Mouse (Mus musculus): ENCODE results near the gene Gm4881.

DNA sequence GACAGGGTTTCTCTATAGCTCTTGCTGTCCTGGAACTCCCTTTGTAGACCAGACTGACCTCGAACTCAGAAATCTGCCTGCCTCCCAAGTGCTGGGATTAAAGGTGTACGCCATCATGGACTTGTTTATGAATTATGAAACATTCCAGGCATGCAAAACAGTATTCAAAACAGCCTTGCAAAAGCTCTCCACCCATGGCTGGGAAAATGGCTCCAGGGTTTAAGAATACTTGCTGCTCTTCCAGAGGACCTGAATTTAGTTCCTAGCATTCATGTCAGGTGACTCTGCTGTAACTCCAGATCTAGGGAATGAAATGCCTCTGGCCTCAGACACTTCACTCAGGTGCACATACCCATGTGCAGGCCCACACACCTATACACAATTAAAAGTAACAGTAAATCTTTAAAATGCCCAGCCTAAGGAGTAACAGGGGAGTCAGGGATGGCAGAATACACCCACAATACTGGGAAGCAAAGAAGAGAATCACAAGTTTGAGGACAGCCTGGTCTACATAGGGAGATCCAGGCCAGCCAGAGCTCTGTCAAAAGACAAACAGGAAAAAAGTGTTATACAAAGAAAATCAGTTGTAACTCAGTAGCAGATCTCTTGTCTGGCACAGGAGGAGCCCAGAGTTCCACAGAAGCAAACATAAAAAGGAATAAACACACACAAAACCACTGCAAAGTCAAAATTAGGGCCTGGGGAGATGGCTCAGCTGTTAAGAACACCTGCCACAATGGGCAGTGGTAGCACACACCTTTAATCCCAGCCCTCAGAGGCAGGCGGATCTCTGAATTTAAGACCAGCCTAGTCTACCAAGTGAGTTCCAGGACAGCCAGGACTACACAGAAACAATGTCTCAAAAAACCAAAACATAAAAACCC, 52.8 kb downstream of the Gm4881 start:
- TF ChIP-seq POLR2A (IDR thresholded peaks at IDR 0.05; ENCODE audit: extremely low read depth, insufficient read depth, low read length) (no peak), CTCF (IDR thresholded peaks at IDR 0.05; ENCODE audit: low read depth, low read length) (no peak)

Measured in liver, adult 2 months (tissue).